Mouse (Mus musculus) olfactory bulb, adult 2 months (tissue): ENCODE data around the gene Psmg3. TPM values are rescaled to one million over a fixed set of nuclear protein-coding genes. Genes with fewer than 3 reads are reported as not detected.

Source experiments
- H3K27ac ChIP-seq: fragments of 200-500 bp; 2 replicates; pipeline ENCODE4 v1.5.1; 2012; ENCODE audit warnings: low read depth, low read length; ENCODE audit not compliant: insufficient read depth
- H3K4me1 ChIP-seq: fragments of 200-500 bp; 2 replicates; pipeline ENCODE4 v1.6.1; 2012; ENCODE audit warnings: low read length; ENCODE audit not compliant: control insufficient read depth, insufficient read depth
- H3K4me3 ChIP-seq: fragments of 200-500 bp; 2 replicates; pipeline ENCODE4 v1.5.1; 2012; ENCODE audit warnings: mild to moderate bottlenecking, low read depth, low read length, moderate library complexity; ENCODE audit not compliant: insufficient read depth
- CTCF ChIP-seq: fragments of 200-500 bp; IDR thresholded peaks from 2 replicates; pipeline ENCODE4 v1.5.1; 2012; ENCODE audit warnings: low read depth, mild to moderate bottlenecking, low read length, moderate library complexity; ENCODE audit not compliant: insufficient read depth
- POLR2A ChIP-seq: fragments of 200-500 bp; IDR thresholded peaks from 2 replicates; pipeline ENCODE4 v1.6.1; 2012; ENCODE audit warnings: mild to moderate bottlenecking, low read depth, low read length, moderate library complexity; ENCODE audit not compliant: insufficient read depth
- WGBS: fragments of 180-500 bp; shearing (Covaris S2); methylation state at CpG from one replicate; pipeline ENCODE4 v1.1.7; 2018; 5-methylcytosine and 5-hydroxymethylcytosine counted together
- polyA plus RNA-seq: library from polyadenylated mRNA; stranded (reverse); fragments of >200 nt; gene quantifications from 2 replicates; pipeline ENCODE4 v1.2.4, GENCODE M21; 2012; ENCODE audit warnings: low replicate concordance; ENCODE audit not compliant: missing spikeins, insufficient read depth, insufficient read length

Gene Psmg3
- polyA plus RNA-seq, 1 experiment, result not detected

DNA sequence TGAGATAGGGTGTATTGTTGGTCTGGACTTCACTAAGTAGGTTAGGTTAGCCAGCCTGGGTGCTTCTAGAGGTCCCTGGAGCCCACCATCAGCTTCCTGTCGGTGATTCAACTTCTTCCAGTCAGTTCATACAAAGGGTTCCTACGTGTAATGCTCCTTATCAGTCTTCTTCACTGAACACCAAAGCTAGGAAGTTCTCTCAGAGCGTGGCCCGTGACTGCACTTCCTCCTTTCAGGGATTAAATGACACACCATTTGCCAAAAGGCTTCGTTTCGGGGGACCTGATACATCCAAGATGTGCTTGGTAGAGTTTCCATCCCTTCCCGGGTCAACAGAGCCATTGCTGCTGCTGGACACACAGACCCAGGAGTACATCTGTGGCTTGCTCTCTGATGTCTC is 5.4 kb upstream of the Psmg3 start:
- Histone ChIP-seq H3K4me3 (no peak overlapping the region), H3K4me1 (peaks cover 8% of the 10 kb centered on the region), H3K27ac (no peak overlapping the region)
- WGBS, result 80% methylated on average over 7 of the region's 7 CpGs
- TF ChIP-seq CTCF (no peak), POLR2A (no peak)

DNA sequence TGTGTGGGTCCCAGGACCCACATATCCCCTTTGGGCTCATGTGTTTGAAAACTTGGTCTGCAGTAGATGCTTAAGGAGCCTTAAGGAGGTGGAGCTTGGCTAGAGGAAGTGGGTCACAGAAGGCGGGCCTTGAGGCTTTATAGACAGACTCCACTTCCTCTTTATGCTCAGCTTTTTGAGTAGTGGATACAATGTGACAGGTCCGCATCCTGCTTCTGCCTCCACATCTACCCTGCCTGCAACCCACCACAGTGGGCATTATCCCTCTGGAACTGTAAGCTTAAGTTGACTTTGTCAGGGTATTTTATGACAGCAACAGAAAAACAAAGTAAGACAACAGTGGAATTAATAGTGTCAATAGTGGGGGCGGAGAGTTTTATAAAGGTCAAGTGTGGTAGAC is 4.0 kb upstream of the Psmg3 start:
- WGBS, result 92% methylated on average over 3 of the region's 3 CpGs
- Histone ChIP-seq H3K4me1 (peaks cover 14% of the 10 kb centered on the region), H3K27ac (no peak overlapping the region), H3K4me3 (no peak overlapping the region)
- no peak for TF ChIP-seq POLR2A
- no peak for TF ChIP-seq CTCF

- TF ChIP-seq POLR2A, result no peak
- TF ChIP-seq CTCF, result no peak
- Histone ChIP-seq H3K27ac (peak overlapping the region; percentile 46; the same call in 1 of the 2 replicates), H3K4me1 (peaks cover 15% of the 10 kb centered on the region), H3K4me3 (no peak overlapping the region)
- WGBS, result 31% methylated on average over 13 of the region's 13 CpGs
These were observed 2.7 kb upstream of the Psmg3 start for GRCm38 (mm10) chr5:139829384-139829783.

DNA sequence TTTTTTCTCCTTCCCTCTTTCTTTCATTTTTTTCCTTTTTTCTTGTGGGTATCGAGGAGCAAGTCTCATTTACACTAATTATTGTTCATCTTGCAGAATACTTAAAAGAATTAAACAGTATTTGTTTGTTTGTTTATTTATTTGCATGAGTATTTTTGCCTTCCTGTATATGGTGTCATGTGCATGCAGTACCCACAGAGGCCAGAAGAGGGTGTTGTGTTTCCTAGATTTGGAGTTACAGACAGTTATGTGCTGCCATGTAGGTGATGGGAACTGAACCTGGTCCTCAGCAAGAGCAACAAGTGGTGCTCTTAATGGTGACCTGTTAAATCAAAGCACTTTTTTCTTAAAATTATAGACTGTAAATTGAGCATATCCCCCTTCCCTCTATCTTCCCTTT is 908 bp upstream of the Psmg3 start:
- WGBS, result 76% methylated on average over 1 of the region's 1 CpGs
- Histone ChIP-seq H3K27ac (no peak overlapping the region), H3K4me1 (peaks cover 15% of the 10 kb centered on the region), H3K4me3 (no peak overlapping the region)
- no peak for TF ChIP-seq POLR2A
- TF ChIP-seq CTCF, result no peak

DNA sequence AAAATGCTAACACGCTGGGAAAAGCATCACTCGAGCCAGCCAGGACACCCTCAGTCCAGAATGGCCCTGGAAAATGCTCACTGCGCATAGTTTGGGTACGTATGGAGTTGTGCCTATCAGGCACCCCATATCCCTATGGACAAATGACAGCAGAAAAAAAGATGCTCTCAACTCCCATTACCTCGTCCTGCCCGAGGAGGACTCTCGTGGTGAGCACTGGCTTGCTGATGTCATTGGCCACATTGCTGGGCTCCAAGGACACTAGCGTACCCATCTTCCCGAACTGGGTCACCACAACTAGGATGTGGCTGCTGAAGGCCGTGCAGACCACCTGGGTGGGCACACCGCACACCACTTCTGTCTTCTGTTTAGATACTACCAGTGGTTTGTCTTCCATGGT is 738 bp downstream of the Psmg3 start:
- Histone ChIP-seq H3K4me1 (peaks cover 15% of the 10 kb centered on the region), H3K4me3 (peak overlapping the region; percentile 62), H3K27ac (no peak overlapping the region)
- WGBS, result 42% methylated on average over 11 of the region's 11 CpGs
- no peak for TF ChIP-seq CTCF

DNA sequence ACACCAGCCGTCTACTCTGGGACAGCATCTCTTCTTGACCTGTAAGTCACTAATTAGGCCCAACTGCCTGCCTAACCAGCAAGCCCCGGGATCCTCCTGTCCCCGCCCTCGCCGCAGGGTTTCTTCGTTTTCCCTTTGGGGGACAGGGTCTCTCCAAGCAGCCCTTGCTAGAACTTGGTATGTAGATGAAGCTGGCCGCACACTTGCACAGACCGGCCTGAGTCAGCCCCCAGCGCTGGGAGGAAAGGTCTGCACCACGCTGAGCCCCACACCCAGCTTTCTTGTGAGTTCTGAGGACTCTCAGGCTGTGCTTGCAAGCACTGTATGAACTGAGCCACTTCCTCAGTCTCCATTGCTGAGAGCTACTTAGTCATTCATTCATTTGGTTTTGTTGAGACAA is 2.2 kb downstream of the Psmg3 start:
- TF ChIP-seq POLR2A, result no peak
- no peak for TF ChIP-seq CTCF
- H3K4me3 ChIP-seq, result no peak overlapping the region
- 88% methylated on average over 10 of the region's 10 CpGs for WGBS
- H3K4me1 ChIP-seq, result peaks cover 11% of the 10 kb centered on the region
- no peak overlapping the region for H3K27ac ChIP-seq

- TF ChIP-seq CTCF (no peak), POLR2A (no peak)
These were observed 4.9 kb downstream of the Psmg3 start for GRCm38 (mm10) chr5:139821466-139822459.

GRCm38 (mm10) chr5:139819538-139820181 is 7.0 kb downstream of the Psmg3 start, which contains the start of gene Tmem184a:
TSS of gene Tmem184a (minus strand) at chr5:139819917.
- TF ChIP-seq POLR2A, result no peak
- no peak for TF ChIP-seq CTCF
- Histone ChIP-seq H3K4me3 (no peak within 1 kb of the TSS), H3K4me1 (no peaks in the 10 kb centered on the region), H3K27ac (no peak within 1 kb of the TSS)
- WGBS, result 87% methylated on average over 9 of the region's 9 CpGs

More at GRCm38 (mm10) chr5:139821466-139822459, 4.9 kb downstream of the Psmg3 start:
- no peak overlapping the region for H3K27ac ChIP-seq
- 84% methylated on average over 12 of the region's 12 CpGs for WGBS
- H3K4me1 ChIP-seq, result peaks cover 7% of the 10 kb centered on the region
- no peak overlapping the region for H3K4me3 ChIP-seq

- 49% methylated on average over 4 of the region's 4 CpGs for WGBS
These were observed 7.9 kb downstream of the Psmg3 start for GRCm38 (mm10) chr5:139818801-139819200.

More at GRCm38 (mm10) chr5:139818801-139819200, 7.9 kb downstream of the Psmg3 start:
- no peaks in the 10 kb centered on the region for H3K4me1 ChIP-seq
- H3K27ac ChIP-seq, result no peak overlapping the region
- no peak overlapping the region for H3K4me3 ChIP-seq
- TF ChIP-seq POLR2A, result no peak
- TF ChIP-seq CTCF, result no peak
